Mouse (Mus musculus) hindbrain, embryonic 15.5 days (tissue): ENCODE data around the gene Olfr652. TPM values are rescaled to one million over a fixed set of nuclear protein-coding genes. Genes with fewer than 3 reads are reported as not detected.

ENCODE experiments used
- polyA plus RNA-seq: library from polyadenylated mRNA; unstranded; fragments of >200 nt; fragmentation: Nextera tagmentation; extraction: Ambion mirVana; gene quantifications from 2 replicates; pipeline ENCODE4 v1.2.1, GENCODE M21; 2015

The Olfr652 gene
- polyA plus RNA-seq, 1 experiment from 2014 or later = not detected

Other genes with a start within 250 kb of the Olfr652 start
- gene Trim12a, start 245.4 kb upstream of the Olfr652 start, polyA plus RNA-seq = 1.9 TPM in 2 replicates
- gene Trim34b, start 231.4 kb upstream of the Olfr652 start, polyA plus RNA-seq = not detected in 2 replicates
- gene Trim12c, start 207.5 kb upstream of the Olfr652 start, polyA plus RNA-seq = 1.3 and 1.6 TPM in 2 replicates
- 0.13 TPM in 1 of 2 replicates, not detected in the other for gene Trim30b, start 191.0 kb upstream of the Olfr652 start, polyA plus RNA-seq
- 0.17 and 0.21 TPM in 2 replicates for gene Trim30c, start 160.1 kb upstream of the Olfr652 start, polyA plus RNA-seq
- 0.41 and 0.94 TPM in 2 replicates for gene Trim30a, start 95.7 kb upstream of the Olfr652 start, polyA plus RNA-seq
- 0.31 and 0.68 TPM in 2 replicates for gene Trim30d, start 53.1 kb upstream of the Olfr652 start, polyA plus RNA-seq
- gene Olfr651, start 10.8 kb upstream of the Olfr652 start, polyA plus RNA-seq = not detected in 2 replicates
- 0.04 TPM in 1 of 2 replicates, not detected in the other for gene Olfr653, start 16.4 kb downstream of the Olfr652 start, polyA plus RNA-seq
- 0.07 TPM in 1 of 2 replicates, not detected in the other for gene Olfr654, start 26.1 kb downstream of the Olfr652 start, polyA plus RNA-seq
- gene Olfr655, start 40.9 kb downstream of the Olfr652 start, polyA plus RNA-seq = 0.12 TPM in 1 of 2 replicates, not detected in the other
- not detected in 2 replicates for gene Olfr656, start 53.1 kb downstream of the Olfr652 start, polyA plus RNA-seq
- gene Olfr657, start 63.9 kb downstream of the Olfr652 start, polyA plus RNA-seq = not detected in 2 replicates
- 0.13 and 0.27 TPM in 2 replicates for gene Olfr658, start 86.4 kb downstream of the Olfr652 start, polyA plus RNA-seq
- not detected in 2 replicates for gene Olfr659, start 105.9 kb downstream of the Olfr652 start, polyA plus RNA-seq
- not detected in 2 replicates for gene Olfr661, start 125.6 kb downstream of the Olfr652 start, polyA plus RNA-seq
- gene Usp17le, start 216.6 kb downstream of the Olfr652 start, polyA plus RNA-seq = not detected in 2 replicates